Mouse (Mus musculus) left cerebral cortex, postnatal 14 days (tissue): ENCODE measurements around the gene Cd302. TPM values are rescaled to one million over a fixed set of nuclear protein-coding genes. Genes with fewer than 3 reads are reported as not detected.

Experiments used
- DNase-seq, 2 experiments: peaks; one replicate each; pipeline ENCODE4 v3.0.0; 2021 to 2022; ENCODE audit warnings: low spot score in 2 of 2, mixed read lengths in 1 of 2
- intact Hi-C: fragments of 180-260 bp; cut with DNase I; formaldehyde crosslinking; loops from one replicate; pipeline ENCODE4 v1.15.1; 2025
- long read RNA-seq, 2 experiments: library from polyadenylated mRNA; stranded (forward); transcript quantifications; one replicate each; pipeline ENCODE4 v2.0.0; 2021
- total RNA-seq, 2 experiments: library from RNA; stranded (reverse); gene quantifications; 2 replicates each; pipeline ENCODE4 v1.2.3; 2021

The Cd302 gene
- 10 to 100 TPM; 15.7 to 18.1 TPM for total RNA-seq
- long read RNA-seq, experiment 1, transcript Cd302-202 (6 exons, 1,354 nt) = major isoform, 33 of 34 reads
- long read RNA-seq, experiment 1, partial matches to known transcripts = 1 of 34 reads
- long read RNA-seq, experiment 1, other reads (novel, unspliced or antisense) = 0 of 34 reads
- long read RNA-seq, experiment 2, transcript Cd302-202 (6 exons, 1,354 nt) = major isoform, 19 of 22 reads
- long read RNA-seq, experiment 2, partial matches to known transcripts = 0 of 22 reads
- long read RNA-seq, experiment 2, other reads (novel, unspliced or antisense) = 1 of 22 reads

DNA sequence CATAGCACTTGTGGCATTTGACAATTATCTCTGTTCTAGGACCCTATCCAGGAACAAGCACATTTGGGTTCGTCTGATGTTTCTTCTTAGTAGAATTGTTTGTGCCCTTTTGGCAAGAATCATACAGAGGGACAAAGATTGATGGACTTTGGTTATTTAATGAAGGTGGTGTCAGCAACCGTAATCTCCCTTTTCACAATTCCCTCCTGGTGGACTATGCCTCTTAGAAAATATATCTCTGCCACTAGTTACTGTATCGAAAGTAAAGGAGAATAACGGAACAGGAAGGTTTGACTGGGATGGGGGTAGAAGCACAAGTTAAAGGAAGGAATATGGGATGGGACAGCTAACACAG is at the start of gene Cd302:
Gene Cd302, minus strand, starts transcription at position 22 of the 355 bp plus-strand sequence.
- intact Hi-C loops = no loop called here
- no peak for DNase-seq

DNA sequence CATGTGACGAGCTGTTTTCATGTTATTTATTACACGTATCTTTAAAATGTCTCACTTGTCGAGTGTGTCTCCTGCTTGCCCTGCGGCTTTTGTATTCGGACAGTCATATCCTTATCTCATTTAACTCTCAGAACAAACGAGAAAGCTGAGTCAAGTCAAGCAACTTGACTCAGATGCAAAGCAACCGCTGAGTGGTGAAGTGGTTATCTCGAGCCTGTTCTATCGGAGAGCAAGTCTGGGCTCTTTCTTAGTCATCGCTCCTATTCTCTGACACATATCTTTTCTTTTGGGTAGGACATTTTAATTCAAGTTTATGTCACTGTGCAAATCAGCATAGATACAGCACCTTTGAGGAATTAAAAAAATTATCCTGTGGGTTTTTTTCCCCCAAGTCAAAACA is 44.4 kb upstream of the Cd302 start:
- intact Hi-C loops = no loop called here
- no peak for DNase-seq

DNA sequence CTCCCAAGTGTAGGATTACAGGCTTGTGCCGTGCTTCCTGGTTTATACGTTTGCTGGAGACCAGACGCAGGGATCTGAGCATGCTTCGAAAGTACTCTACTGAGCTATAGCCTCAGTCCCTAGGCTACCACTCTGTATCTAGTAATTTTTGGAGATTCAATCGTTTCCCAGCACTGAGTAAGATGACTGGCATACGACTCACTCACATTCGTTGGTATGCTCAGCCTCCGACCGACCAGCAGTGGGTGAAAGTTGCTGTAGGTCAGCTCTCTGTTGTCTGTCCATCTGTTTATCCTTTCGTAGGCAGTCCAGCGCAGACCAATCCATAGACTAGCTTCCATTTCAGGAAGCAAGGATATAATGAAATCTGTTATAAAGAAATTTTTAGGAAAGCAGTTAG is 43.3 kb upstream of the Cd302 start:
- intact Hi-C loops = no loop called here
- DNase-seq = no peak

DNA sequence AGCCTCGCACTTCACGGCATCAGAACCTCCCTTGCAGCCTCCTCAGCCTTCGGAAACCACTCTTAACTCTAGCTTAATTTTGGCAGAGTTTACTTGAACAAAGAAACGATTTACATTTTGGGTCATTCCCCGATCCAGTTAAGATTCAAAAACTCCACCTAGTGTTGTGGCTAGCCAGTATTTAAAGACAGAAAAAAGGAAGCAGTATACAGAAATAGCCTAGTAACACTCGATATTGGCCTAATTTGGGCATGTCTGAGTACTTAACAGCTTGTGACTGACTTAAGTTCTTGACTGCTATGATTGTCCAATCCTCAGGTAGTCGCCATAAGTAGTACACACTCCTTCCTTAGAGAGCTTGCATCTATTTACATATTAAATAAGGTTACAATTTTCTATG is 42.7 kb upstream of the Cd302 start:
- intact Hi-C loops = no loop called here
- no peak for DNase-seq

DNA sequence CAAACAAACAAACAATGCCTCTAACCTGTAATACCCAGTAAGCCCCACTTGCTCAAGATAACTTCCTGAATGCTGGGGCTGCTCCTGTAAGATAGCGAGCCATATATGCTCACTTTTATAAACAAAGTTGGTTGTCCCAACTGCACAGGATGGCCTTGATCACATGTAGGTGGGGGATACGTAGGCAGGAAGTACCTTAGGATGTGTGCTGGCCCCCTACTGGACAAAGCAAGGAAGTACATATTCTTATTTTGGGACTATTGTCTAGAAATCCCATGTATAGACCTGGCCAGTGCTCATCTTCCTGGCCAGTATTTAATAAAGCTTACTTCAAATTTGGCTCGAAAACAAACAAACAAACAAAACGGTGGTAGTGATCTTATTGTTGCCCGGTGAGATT is 39.1 kb upstream of the Cd302 start:
- intact Hi-C loops = no loop called here
- DNase-seq = no peak

DNA sequence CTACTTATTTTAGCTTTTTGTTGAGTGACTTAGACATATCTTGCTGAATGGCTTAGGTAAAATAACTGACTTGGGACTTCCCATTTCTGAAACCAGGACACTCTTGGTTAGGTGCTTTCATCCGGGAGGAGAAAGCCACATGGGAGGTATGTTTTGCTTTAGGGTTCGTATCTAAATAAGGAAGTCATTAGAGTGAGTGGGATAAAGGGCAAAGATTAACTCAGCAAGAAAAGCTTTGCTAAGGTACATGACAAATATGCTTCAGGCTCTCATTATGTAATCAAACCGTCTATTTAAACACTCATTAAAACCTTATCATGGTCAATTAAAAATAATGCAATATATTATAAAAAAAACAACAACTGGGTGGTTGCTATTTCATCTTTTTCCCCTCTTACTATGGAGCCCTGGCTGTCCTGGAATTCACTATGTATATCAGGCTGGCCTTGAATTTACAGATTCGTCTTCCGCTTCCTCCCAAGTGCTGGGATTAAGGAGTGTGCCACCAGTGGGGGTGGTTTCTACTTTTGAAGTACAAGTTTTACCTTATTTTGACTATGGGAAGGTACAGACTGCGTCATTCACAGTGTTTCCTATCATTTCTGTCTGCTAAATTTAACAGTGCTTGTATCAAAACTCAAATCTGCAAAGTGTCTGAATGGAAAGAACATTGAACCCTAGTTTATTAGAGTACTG is 37.9 kb upstream of the Cd302 start:
- intact Hi-C loops = no loop called here
- DNase-seq = no peak

DNA sequence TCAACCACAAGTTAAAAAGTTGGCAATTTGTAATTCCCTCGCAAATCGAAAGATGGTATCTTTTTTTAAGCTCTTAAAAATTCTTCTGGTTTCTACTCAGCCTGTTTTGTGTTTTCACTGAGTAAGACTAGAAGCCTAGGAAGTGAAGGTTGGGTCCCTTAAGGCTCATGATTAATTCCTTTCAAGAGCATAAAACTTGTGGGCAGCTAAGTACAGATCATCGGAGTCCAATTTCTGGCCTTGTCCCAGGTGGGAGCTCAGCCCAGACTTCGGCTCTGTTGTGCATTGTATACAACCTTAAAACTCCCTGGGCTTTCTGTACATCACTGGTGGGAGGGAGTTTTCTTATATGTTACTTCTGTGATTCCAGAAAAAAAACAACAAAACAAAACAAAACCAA is 19.5 kb upstream of the Cd302 start:
- intact Hi-C loops = no loop called here
- DNase-seq = no peak

DNA sequence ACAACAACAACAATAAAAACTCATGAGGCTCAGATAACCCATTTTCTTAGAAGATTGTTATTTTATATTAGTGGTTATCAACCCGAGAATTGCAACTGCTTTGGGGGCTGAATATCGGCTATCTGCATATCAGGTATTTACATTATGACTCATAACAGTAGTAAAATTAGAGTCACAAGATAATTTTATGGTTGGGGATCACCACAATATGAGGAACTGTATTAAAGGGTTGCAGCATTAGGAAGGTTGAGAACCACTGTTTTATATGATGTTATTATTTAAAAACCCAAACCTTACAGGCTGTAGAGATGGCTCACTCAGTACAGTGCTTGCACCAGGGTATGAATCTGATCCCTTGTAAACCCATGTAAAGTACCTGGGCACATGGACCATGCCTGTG is 15.0 kb upstream of the Cd302 start:
- no peak for DNase-seq
- intact Hi-C loops = no loop called here

DNA sequence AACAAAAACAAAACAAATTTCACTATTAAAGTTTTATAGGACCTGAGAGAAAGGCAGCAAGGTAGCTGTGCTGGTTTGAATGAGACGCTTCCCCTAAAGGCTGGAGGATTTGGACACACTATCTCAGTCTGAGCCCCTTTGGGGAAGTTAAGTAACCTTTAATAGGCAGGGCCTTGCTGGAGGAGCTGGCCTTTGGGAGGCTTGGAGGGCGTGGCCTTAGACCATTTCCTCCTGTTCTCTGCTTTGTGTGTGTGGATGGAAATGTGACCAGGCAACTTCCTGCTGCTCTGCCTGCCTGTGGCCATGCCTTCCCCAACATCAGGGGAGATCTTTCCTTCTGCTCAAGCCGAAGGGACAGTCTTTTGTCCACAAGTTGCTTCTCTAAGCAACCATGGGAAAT is 14.0 kb upstream of the Cd302 start:
- no peak for DNase-seq
- intact Hi-C loops = no loop called here

DNA sequence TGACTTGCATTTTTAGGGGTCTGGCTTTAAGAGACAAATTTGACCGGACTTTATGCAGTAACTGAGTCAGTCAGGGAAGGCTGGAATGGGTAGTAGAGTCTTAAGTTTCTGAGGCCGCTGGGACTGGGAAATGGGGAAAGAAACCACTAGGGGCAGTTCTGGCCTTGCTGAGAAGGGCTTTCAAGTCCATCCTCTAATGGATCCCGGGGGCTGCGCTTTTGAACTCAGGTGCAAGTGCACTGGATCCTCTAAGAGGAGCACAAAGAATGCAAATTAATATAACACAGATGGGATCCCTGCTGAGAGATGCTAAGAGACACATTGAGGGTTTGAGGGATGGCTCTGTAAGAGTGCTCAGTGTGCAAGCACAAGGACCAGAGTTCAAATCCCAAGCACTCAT is 7.1 kb upstream of the Cd302 start:
- intact Hi-C loops = no loop called here
- DNase-seq = no peak

DNA sequence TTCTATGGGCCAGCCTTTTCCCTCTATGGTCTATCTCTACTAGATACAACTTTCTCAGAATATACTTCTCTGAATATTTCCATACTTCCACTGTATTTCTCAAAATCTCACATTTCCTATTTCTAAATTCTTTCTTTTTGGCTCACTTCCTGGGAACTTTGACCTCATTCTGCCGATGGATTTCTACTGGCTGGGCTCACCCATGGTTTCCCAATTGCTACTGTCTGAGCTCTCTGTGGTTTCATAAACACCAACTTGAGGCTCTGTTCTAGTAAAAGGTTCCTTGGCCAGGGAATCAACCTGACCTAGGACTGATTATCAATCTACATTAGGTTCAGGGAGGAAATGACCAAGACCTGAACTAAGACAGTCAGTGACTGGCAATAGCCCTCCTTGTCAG is 5.2 kb upstream of the Cd302 start:
- intact Hi-C loops = no loop called here
- no peak for DNase-seq

DNA sequence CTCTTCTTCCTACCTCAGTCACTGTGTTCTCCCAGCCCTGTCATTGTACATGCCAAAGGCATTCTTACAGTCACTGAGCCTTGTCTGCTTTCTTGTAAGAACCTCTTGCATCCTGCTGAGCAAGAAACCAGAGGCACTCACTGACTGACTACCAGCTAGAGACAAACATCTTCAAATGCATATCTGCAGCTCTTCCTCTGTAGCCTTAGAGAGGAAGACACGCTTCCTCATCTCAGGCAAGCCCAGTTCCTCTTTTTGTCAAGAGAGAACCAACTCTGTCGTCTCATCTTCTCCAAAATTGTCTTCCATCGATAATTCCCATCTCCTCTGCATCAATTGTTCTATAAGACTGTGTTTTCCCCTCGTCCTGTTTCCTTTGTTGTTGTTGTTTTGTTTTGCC is 4.3 kb upstream of the Cd302 start:
- intact Hi-C loops = no loop called here
- no peak for DNase-seq

DNA sequence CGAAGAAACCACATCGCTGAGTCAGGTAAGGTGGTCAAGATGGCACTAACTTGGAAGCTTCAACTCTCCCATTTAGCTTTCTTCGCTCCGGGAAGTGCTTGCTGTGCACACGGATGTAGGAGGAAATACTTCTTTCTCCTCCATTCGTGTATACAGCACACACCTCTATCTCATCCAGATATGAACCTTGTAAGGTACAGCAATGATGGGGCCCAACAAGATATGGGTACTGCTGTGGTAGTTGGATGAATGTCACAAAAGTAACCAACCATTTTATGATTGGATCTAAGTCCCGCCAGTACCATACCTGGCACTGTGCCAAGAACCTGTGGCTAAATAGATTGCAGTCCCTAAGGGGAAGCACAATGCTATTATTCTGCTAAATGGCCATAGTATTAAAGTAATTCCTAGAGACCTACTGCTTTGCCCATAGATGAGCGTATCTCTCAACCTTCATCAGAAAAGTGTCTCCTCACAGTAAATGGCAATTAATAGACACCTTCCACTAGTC is 874 bp upstream of the Cd302 start:
- no peak for DNase-seq
- intact Hi-C loops = no loop called here

DNA sequence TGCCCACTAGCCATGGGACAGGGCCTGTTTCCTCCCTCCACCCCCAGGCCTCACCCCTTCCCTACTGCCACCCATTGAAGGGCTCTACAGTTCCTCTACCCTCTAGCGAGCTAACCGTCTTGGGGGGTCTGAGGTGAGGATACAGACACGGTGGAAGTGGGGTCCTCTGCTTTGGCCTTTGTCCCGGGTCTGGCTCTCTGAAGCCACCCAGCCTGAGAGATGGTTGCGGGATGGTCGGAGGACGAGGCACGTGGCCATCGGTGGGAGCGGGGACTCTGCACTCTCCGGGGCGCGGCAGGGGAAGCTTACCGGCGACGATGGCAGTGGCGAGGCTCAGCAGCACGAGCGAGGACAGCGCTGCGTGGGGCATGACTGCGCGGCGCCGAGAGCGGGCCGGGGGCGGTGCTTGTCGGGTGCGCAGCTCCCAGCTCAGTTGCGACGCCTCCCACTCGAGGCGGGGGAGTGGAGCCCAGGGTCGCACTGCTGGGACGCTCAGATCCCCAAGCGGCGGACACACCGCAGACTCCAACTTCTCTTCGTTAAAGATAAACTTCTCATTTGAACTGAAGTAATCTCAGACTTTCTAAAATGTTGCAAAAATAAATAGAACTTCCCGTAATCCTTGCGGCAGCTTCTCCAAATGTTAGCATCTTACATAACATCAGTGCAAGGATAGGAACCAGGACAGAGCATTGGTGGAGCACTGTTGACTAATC is 379 bp downstream of the Cd302 start:
- intact Hi-C loops = no loop called here
- DNase-seq = peak; percentile 45 to 73

DNA sequence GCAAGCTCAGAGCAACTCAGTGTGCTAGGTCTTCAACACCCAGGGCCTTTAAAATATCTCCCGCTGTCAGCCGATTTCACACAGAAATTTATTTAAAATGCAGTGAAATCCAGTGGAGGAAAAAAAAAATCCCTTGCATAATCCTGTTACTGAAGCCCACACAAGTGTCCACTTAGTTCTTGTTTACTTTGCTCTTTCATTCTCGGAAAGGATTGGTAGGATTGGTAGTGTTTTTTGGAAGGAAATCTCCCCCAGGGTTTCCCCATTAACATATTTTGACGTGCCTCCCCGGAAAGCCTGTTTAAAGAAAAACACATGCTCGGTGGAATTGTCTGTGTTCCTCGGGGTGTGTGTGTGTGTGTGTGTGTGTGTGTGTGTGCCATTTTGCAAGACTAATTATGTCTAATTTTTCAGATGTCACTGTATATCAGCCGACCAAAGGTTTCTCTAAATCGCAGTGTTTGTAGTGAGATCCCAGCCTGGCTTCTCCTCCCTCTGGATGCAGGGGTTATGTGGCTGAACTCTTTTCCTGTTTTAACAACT is 1.0 kb downstream of the Cd302 start:
- DNase-seq = peak in 1 of 2 experiments; percentile 30
- intact Hi-C loops = no loop called here

DNA sequence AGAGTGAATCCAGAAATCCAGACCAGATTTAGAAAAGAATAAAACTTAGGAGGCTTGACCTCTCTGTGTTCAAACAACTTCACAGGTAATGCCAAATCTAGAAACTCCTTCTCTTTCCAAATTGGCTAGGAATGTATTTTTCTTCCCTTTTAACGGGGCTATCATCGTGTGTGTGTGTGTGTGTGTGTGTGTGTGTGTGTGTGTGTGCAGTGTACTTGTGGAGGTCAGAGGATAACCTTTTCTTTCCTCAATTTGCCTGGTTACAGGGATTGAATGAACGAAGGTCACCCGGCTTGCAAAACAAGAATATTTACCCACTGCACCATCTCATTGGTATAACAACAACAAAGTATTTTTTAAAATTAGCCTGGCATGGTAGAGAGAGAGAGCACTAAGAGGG is 1.7 kb downstream of the Cd302 start:
- DNase-seq = no peak

DNA sequence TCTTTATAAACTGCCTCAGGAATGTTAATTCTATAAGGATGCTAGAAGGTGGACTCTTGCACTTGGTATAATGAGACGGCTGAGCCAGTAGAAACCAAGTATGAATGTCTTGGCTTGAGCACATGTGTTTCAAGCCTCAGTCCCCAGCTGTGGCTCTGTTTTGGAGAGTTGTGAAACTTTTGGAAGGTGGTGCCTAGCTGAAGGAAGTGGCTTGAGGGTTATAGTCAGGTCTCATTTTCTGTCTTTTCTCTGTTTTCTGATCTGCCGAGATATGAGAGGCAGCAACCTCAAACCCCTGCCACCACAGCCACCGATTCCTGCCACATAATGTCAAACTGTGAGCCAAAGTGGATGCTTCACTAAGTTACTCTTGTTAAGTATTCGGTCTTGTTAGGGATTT is 5.7 kb downstream of the Cd302 start:
- no peak for DNase-seq
- intact Hi-C loops = no loop called here

More for the DNA sequence above, 1.7 kb downstream of the Cd302 start:
- intact Hi-C loops = no loop called here

DNA sequence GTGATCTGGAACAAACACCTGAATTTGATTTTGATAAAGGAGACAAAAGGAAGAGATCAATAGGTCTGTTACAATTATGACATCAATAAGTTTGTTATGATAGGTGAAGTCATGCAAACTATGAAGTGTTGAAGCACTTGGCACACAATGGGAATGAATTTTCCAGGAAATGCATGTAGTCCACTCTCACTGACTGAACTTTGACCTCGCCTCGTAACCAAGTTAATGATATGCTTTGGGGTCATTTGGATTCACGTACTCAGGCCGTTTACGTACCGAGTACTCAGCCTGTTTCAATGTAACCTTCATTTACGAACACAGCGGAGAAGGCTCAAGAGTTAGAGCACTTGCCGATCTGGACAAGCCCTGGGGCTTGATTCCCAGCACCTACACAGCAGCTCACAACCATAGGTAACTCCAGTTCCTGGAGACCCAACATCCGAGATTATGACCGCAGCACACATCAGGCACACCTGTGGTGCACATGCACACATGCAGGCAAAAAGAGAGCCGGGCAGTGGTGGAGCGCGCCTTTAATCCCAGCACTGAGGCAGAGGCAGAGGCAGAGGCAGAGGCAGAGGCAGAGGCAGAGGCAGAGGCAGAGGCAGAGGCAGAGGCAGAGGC is 14.3 kb downstream of the Cd302 start:
- DNase-seq = no peak
- intact Hi-C loops = no loop called here

DNA sequence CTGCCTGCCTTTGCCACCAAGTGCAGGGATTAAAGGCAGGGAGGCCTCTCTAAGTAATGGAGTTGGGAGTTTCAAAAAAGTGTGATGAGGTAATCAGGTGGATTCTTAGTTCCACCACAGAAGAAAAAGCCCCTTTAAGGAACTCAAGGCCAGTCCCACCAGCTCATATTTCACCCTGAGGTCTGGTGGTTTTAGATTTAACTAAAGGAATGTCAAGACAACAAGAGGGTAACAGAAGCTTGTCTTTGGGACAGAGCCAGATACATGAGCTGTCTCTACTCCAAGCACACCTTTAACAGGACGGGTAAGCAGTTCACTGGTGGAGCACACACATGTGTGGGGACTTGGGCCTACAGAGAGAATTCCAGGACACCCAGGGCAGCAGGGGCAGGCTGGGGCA is 16.7 kb downstream of the Cd302 start:
- intact Hi-C loops = no loop called here
- DNase-seq = no peak
